Mouse (Mus musculus) spleen, adult 2 months (tissue): Measurements from ENCODE around the gene Apex1. TPM values are rescaled to one million over a fixed set of nuclear protein-coding genes. Genes with fewer than 3 reads are reported as not detected.
"Not testable (repeated sequence)": the region's sequence is repeated elsewhere in the genome, so short reads cannot be mapped to it uniquely, and the experiment has no call there.

Experiments used
- DNase-seq, 2 experiments: peaks; one replicate each; pipeline versions ENCODE4 v3.0.0 to v3.0.0-alpha.2; 2012 to 2021; ENCODE audit warnings: low spot score in 2 of 2, low read depth in 1 of 2
- H3K27ac ChIP-seq: fragments of 200-500 bp; 2 replicates; pipeline ENCODE4 v1.5.1; 2012; ENCODE audit warnings: low read length, inconsistent platforms; ENCODE audit not compliant: insufficient read depth
- H3K27me3 ChIP-seq: fragments of 200-500 bp; 2 replicates; pipeline ENCODE4 v1.6.1; 2012; ENCODE audit warnings: mild to moderate bottlenecking, moderate library complexity, low read length, inconsistent platforms; ENCODE audit not compliant: control insufficient read depth, insufficient read depth
- H3K36me3 ChIP-seq: fragments of 200-500 bp; 2 replicates; pipeline ENCODE4 v1.6.1; 2012; ENCODE audit warnings: mild to moderate bottlenecking, low read length, inconsistent platforms; ENCODE audit not compliant: control insufficient read depth, insufficient read depth
- H3K4me1 ChIP-seq: fragments of 200-500 bp; 2 replicates; pipeline ENCODE4 v1.6.1; 2011; ENCODE audit warnings: inconsistent platforms; ENCODE audit not compliant: control insufficient read depth, insufficient read depth, insufficient read length
- H3K4me3 ChIP-seq: fragments of 200-500 bp; 2 replicates; pipeline ENCODE4 v1.5.1; 2011; ENCODE audit warnings: mild to moderate bottlenecking, inconsistent platforms; ENCODE audit not compliant: insufficient read depth, insufficient read length; ENCODE audit errors: extremely low read depth
- CTCF ChIP-seq: fragments of 200-500 bp; IDR thresholded peaks from 2 replicates; pipeline ENCODE4 v1.5.1; 2011; ENCODE audit warnings: mild to moderate bottlenecking, inconsistent platforms; ENCODE audit not compliant: insufficient read depth, insufficient read length, insufficient replicate concordance; ENCODE audit errors: extremely low read depth
- POLR2A ChIP-seq: fragments of 200-500 bp; IDR thresholded peaks from 2 replicates; pipeline ENCODE4 v1.6.1; 2011; ENCODE audit warnings: low read depth, low read length, inconsistent platforms
- WGBS: fragments of 180-500 bp; shearing (Covaris S2); methylation state at CpG from one replicate; pipeline ENCODE4 v1.1.7; 2018; 5-methylcytosine and 5-hydroxymethylcytosine counted together
- polyA plus RNA-seq: library from polyadenylated mRNA; depleted of rRNA; stranded (reverse); fragments of >200 nt; gene quantifications from 2 replicates; pipeline ENCODE4 v1.2.3, GENCODE M21; 2012

The Apex1 gene
- polyA plus RNA-seq, 1 experiment, result 22.7 TPM

DNA sequence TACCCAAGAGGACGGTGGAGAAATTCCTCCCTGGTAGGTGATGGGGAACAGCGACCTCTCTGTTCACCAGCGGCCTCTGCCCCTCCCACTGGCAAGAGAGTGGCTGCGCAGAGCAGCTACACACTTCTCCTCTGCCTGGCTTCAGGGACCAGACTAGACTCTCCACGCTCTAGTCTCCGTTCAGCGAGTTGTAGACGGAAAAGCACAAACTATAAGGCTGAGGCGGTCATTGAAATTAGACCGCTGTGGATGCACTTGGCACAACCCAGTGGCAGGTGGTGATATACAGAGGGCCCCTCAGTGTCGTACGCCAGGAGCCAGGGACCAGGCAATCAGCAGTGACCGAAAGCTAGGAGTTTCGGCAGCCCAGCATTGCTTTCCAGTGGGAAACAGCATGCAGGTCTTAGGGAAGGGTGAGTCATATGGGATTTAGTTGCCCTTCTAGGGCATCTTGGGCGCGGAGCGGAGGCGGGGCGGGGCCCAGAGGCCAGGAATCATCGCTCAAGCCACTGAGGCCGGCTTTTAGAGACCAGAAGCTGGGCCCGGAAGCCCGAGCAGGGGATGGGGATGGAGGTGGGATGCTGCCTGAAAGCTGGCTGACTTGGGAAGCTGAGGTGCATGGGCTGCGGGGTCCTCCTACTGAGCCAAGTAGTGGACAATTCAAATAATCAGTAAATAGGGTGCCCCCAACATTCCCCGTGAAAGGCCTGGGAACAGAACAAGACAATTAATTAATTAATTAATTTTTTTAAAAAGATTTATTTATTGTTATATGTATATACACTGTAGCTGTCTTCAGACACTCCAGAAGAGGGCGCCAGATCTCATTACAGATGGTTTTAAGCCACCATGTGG, 20.6 kb upstream of the Apex1 start:
- peak overlapping the region; percentile 41; the same call in 1 of the 2 replicates for H3K4me3 ChIP-seq
- no peaks in the 10 kb centered on the region; the same call in 1 of the 2 replicates for H3K36me3 ChIP-seq
- TF ChIP-seq CTCF (peak; percentile 24; the same call in 1 of the 2 replicates), POLR2A (no peak)
- no peak overlapping the region for H3K27ac ChIP-seq
- WGBS, result 37% methylated on average over 26 of the region's 26 CpGs
- no peak for DNase-seq
- no peaks in the 10 kb centered on the region for H3K27me3 ChIP-seq
- no peaks in the 10 kb centered on the region for H3K4me1 ChIP-seq

DNA sequence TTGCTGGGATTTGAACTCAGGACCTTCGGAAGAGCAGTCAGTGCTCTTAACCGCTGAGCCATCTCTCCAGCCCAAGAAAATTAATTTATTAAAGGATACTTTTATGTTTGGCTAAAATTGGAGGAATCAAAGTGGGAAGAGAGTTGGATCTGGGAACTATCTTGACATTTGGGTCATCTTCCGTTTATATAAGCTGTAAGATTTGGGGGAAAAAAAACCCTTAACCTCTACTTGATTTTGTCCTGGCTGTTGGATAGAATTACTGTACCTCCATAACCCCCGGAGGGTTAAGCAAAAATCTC, 20.0 kb upstream of the Apex1 start:
- Histone ChIP-seq H3K4me1 (no peaks in the 10 kb centered on the region), H3K36me3 (no peaks in the 10 kb centered on the region; the same call in 1 of the 2 replicates), H3K27ac (no peak overlapping the region), H3K4me3 (no peak overlapping the region), H3K27me3 (no peaks in the 10 kb centered on the region)
- TF ChIP-seq POLR2A, result no peak
- 91% methylated on average over 4 of the region's 4 CpGs for WGBS
- no peak for DNase-seq

DNA sequence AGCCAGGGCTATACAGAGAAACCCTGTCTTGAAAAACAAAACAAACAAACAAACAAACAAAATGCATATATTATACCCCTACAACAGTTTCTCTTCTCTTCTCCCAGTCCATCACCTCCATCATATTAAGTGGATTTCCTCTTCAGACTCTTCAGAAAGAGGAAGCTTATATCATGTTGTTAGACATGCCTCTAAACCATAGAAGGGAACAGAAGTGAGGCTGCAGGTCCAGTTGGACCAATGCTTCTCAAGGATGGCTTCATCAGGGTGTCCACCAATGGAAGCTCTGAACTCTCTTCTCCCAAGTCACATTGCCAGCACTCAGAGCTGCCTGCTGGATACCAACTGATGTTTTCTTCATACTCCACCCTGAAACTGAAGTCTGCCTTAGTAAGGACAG, 19.4 kb upstream of the Apex1 start:
- not testable (repeated sequence) for H3K4me3 ChIP-seq, DNase-seq, H3K36me3 ChIP-seq, H3K4me1 ChIP-seq, H3K27me3 ChIP-seq, H3K27ac ChIP-seq

GRCm38 (mm10) chr14:50908126-50908525, 16.6 kb upstream of the Apex1 start:
- no peak overlapping the region for H3K27ac ChIP-seq
- H3K27me3 ChIP-seq, result no peaks in the 10 kb centered on the region
- 76% methylated on average over 4 of the region's 4 CpGs for WGBS
- no peak for DNase-seq
- no peaks in the 10 kb centered on the region for H3K4me1 ChIP-seq
- H3K4me3 ChIP-seq, result no peak overlapping the region
- H3K36me3 ChIP-seq, result no peaks in the 10 kb centered on the region; the same call in 1 of the 2 replicates
- TF ChIP-seq POLR2A, result no peak
- TF ChIP-seq CTCF, result no peak

DNA sequence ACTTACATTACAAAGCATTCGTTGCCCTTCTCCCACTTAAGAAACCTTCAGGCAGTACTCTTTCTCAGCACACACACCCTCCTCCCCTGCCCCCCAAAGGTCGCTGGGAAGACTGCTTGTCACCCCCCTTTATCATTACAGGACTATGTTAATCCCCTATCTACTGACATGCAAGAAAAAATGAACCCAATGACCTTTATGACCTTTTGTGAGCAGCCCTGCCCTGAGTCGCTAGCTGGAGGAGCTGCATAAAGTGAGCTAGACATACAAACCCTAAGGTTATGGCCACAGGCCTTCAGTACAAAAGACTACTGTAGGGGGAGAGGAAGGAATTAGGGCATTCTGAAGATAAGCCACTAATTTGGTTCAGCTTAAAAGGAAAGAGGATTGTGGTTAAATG, 13.4 kb upstream of the Apex1 start:
- no peak for DNase-seq

GRCm38 (mm10) chr14:50923437-50923836, 1.3 kb upstream of the Apex1 start:
- H3K27ac ChIP-seq, H3K4me3 ChIP-seq: not testable (repeated sequence)
- WGBS, result 71% methylated on average over 1 of the region's 1 CpGs

More for the DNA sequence above, 13.4 kb upstream of the Apex1 start:
- 88% methylated on average over 3 of the region's 3 CpGs for WGBS
- H3K27ac ChIP-seq, result no peak overlapping the region
- no peak overlapping the region for H3K4me3 ChIP-seq
- H3K4me1 ChIP-seq, result no peaks in the 10 kb centered on the region
- H3K27me3 ChIP-seq, result no peaks in the 10 kb centered on the region
- H3K36me3 ChIP-seq, result peaks cover 17% of the 10 kb centered on the region
- TF ChIP-seq POLR2A (no peak), CTCF (no peak)

GRCm38 (mm10) chr14:50925111-50925920, 548 bp downstream of the Apex1 start:
- no peak for TF ChIP-seq CTCF
- TF ChIP-seq POLR2A, result no peak
- H3K27me3 ChIP-seq, result no peaks in the 10 kb centered on the region
- peaks cover 31% of the 10 kb centered on the region for H3K36me3 ChIP-seq
- peaks cover 8% of the 10 kb centered on the region; the same call in 1 of the 2 replicates for H3K4me1 ChIP-seq
- H3K4me3 ChIP-seq, result peak overlapping the region; percentile 85
- 2% methylated on average over 38 of the region's 38 CpGs for WGBS
- DNase-seq, result no peak
- peak overlapping the region; percentile 55 for H3K27ac ChIP-seq

More at GRCm38 (mm10) chr14:50923437-50923836, 1.3 kb upstream of the Apex1 start:
- DNase-seq, H3K27me3 ChIP-seq, H3K4me1 ChIP-seq: not testable (repeated sequence)
- H3K36me3 ChIP-seq, result peaks cover 25% of the 10 kb centered on the region
